Mouse (Mus musculus) T-helper 17 cell (primary cell): ENCODE measurements at regions not wholly inside any gene's neighbourhood (a gene's known extent, or its start where the extent isn't known, plus 50 kb on each side); places are given as distances from the start of the nearest gene placed in this dataset.

Experiments
- in situ Hi-C, 2 experiments: fragments of 300-600 bp; cut with MboI, MseI; formaldehyde crosslinking; loops; 1 replicate in 1 of 2; 2 replicates in 1 of 2; pipeline ENCODE4 v1.15.1; 2025; ENCODE audit warnings: high pct_unique_total_duplicates in 2 of 2

DNA sequence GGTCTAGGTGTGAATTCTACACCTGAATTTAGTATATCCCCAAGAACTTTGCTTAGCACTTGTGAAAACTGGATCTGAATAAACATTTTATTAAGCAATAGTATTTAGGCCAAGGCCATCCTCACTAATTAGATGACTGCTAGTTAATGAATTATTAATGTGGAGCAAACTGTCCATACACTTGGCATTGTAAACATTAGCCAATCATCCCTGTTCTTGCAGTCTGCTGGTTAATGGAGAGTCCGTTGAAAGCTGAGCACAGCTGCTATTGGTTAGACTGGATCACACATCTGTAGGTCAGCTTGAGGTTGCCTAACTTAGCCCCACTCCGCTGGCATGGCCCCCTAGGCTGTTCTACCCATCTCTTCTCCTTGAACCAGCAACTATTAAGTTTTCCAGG is 826.2 kb upstream of the 4930452B06Rik start:
- in situ Hi-C loops, result no loop called here

DNA sequence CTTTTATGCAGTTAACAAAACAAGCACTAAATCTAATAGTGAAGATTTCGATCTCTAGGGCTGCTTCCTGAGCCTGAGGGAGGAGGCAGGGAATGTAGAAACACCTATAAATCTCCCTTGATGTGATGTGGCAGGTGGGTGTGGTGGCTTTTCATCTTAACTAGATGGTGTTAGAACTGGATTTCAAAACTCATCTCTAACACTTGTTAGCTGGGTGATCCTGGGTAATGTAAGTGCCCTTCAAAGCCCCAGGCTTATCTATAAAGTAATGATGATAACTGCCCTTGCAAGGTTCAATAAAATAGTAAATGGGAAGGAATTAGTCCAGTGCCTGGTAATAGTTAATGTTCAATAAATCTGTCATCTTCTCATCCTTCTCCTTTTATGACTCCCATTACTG is 822.5 kb upstream of the 4930452B06Rik start:
- in situ Hi-C loops, result loop anchor here in 1 of 2 experiments (10.0 kb wide), 1 partner anchor 466 kb away; no protein-coding TSS in a partner anchor

DNA sequence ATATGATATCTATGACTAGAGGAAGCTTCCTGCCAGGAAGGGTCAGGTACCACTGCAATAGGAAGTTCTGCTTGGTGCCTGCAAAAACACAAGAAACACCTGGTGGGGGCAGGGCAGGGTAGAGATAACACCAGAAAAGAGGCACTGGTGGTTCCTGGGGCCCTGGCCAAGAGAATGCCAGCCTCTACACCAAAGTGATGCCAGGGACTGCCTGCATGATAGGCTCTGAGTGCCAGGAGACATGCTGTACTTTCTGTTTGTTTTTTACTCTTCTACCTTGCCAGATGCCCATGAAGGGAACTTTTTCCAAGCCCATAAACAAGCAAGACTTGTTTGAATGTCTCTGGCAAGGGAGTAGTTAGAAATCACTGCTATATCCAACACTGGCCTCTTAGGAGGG is 812.9 kb upstream of the 4930452B06Rik start:
- in situ Hi-C loops, result no loop called here

DNA sequence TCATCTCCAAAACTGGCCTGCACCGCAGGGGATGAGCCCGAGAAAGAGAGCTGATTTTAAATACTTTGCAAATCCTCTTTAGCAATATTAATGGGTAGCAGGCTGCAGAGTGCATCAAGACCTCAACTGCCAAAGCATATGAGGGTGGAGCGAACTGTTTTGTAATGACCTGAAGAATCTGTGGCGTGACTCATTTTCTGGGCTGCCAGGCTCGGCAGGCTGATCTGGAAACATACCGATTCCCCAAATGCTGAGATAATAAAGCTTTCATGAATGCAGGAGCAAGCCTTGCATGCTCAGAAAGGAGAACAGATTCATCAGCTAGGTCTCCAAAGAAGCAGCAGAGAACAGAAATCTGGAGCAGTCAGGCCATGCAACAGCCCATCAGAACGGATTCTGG is 809.1 kb upstream of the 4930452B06Rik start:
- in situ Hi-C loops, result no loop called here

DNA sequence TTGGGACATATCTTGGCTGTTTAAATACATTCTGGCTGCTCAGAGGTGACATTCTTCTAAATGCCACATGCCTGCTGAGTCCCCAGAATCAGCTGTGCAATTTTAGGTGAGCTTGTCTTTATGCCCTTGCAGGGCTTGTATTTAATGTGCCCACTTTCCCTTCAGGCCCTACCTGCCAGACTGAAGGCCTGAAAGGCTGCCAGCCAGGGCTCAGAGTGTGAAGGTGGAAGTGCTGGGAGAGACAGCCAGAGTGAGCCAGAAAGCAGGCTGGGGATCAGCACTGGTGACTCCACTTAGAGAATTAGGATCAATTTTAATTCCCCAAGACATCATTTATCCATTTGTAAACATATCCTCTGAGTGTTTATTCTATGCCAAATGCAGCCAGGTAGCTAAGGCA is 803.6 kb upstream of the 4930452B06Rik start:
- in situ Hi-C loops, result no loop called here

DNA sequence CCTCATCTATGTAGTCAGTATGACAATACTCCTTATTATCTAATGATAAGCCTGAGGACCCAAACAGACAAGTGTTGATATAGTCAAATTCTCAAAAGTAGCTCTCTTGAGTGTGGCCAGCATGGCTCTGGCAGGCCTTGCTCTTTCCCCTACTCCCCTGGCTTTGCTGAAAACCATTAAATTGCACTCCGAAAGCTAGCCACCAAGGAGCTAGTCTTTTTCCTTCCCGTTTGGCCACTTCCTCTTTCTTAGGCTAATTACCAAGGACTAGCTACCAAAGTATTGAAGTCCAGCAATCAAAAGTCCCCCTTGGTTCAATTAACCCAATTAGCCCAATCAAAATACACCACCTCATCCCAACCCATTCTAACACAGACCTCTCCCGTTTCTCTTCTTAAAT is 802.6 kb upstream of the 4930452B06Rik start:
- in situ Hi-C loops, result no loop called here

DNA sequence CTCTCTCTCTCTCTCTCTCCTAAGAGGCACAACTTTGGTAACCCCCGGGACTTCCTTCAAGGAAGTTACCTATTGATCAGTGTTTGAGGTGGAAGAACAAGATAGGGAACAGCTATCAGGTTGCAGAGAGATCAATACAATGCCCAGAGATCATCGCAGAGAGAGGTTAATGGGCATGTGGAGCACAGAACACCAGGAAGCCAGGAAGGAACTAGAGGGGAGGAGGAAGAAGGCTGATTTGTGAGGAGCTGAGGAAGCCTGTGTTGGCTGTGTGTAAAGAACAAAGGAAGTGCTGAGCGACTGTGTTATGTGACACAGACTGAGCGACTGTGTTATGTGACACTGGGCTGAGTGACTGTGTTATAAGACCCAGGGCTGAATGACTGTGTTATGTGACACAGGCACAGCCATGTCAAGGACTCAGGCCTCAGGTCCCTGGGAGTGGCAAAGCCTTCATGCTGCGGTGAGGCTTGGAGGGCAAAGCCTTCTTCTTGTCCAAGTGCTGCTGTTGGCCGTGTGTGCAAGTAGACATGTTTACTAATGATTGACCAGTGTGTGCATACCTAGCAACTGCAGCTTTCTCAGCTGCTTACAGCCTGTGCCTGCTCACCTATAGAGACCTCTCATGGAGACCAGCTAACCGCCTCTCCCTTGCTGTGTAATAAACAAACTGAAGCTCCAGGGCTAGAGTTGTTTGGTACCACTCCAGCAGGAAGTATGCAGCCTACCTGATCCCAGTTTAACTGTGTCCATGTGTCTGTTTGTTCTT is 801.8 kb upstream of the 4930452B06Rik start:
- in situ Hi-C loops, result no loop called here

DNA sequence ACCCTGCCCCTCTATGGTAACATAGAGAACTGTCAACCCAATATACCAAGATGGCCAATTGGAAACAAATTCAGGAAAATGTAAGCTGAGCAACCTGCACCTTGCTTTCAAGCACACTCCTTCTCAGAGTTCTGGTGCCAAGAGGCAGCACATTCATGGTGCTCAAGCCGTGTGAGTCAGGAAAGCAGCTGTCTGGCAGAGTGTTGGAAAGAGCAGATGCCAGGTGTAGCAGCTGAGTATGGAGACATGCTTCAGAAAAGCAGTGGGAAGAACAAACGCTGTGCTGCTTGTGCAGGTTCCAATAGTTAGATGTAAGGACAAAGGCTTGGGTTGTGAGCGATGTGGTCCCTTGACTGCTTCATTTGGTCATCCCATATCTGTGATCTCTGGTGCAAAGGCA is 794.0 kb upstream of the 4930452B06Rik start:
- in situ Hi-C loops, result no loop called here

DNA sequence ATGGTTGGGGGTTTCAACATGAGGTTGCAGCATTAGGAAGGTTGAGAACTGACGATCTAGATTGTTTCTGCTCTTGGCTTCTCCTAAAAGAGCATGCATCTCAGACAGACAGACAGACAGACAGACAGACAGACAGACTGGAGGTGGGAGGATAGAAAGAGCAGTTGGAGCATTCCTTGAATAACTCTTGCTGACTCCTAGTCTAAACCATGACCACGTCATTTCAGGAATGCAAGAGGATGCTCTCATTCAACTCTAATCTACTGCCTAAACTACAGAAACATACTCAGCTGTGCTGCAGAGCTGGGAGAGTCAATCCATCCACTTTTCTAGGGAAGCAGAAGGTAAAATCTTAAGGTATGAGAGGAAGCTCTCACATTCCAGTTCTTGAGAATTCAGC is 792.8 kb upstream of the 4930452B06Rik start:
- in situ Hi-C loops, result no loop called here

DNA sequence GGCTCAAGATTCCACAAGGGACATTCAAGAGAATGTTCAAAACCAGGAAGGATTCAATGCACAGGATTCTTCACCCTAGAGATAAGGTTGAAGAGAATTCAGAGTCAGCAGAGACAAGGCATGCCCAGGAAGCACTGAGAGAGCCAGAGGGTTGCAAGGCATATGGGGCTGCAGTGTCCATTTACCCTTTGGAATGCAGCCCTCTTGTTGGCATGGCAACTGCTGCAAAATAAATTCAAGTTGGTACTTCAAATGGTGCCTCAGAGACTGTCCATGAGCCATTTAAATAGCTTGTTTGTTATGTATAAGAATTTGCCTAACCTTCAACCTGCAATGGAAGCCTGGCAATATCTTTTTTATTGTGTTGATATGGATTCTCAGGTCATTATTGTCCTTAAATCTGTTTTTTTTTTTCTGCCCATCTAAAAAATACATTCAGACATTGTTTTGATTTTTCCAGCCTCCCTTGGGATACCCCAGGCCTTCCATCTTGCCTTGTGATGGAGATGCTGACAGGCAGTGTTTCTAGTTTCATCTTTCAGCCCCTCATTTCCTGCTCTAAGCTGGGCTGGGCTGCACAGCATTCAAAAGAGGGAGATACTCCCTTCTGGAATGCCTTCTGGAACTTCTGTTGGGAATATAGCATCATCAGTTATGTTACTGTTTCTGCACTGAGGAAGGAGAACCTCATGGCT is 791.9 kb upstream of the 4930452B06Rik start:
- in situ Hi-C loops, result no loop called here

DNA sequence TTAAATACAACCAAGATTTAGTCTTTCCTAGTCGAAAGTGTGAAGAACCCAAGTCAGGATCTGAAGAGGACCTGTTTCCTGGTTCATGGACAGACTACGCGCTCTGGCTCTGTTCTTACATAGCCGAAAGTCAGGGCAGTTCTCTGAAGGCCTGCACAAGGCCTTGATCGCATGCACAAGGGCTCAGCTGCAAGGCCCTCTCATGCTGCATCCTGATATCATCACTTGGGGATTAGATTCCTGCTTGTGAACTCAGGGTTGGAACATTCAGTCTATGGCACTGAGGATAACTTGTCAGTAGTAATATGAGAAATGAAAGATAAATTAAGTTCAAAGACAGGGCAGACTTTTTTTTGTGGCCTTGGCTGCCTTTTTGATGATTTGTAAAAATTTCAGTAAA is 789.9 kb upstream of the 4930452B06Rik start:
- in situ Hi-C loops, result no loop called here

DNA sequence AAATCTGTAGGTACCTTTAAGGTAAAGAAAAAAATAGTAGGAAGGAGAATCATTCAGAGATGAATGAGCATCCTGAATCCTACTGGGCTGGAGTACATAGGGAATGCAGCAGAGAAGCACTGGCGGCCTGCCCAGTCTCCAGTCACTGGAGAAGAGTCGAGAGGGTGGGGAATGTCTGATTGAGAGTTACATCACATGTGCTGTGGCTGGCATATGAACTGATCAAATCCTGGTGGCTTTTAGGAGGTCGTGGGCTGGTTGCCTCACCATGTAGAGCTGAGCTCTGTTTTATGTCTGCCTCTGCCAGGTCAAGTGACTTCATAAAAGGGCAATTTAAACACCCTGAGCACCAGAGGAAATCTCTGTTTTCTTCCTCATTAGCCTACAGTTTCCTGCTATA is 783.9 kb upstream of the 4930452B06Rik start:
- in situ Hi-C loops, result no loop called here

DNA sequence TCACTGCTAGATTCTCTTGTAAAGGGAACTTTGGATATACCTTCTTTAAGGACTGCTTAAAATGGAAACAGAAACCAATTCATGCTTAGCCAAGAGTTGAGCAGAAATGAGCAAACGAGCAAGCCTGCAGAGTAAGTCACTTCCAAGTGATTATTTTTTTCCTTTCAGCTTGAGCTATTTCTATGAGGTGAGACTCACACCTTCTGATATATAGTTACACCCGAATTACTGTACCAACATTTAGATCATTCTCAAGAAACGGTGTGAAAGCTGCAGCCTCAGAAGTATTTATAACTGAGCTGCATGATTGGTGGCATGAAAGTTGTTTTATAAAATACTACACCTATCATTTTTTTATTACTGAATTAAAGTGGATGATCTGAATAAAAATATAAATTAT is 771.9 kb upstream of the 4930452B06Rik start:
- in situ Hi-C loops, result no loop called here

DNA sequence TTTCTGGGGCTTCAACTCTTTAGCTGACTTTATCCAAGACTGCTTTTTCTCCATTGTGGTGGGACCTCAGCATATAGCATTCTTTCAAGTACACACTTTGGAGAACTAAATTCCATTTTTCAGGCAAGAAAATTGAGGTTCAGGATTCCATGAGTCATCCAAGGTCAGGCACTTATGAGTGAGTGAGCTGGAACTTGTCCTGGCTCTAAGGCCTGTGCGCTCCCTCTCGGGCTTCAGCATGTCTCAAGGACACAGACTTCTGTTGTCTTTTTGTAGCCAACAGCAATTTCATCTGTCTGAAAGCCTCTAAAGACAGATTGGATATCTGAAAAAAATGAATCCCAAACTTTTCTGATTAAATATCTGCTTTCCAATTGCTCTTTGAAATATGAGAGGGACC is 769.1 kb upstream of the 4930452B06Rik start:
- in situ Hi-C loops, result no loop called here

DNA sequence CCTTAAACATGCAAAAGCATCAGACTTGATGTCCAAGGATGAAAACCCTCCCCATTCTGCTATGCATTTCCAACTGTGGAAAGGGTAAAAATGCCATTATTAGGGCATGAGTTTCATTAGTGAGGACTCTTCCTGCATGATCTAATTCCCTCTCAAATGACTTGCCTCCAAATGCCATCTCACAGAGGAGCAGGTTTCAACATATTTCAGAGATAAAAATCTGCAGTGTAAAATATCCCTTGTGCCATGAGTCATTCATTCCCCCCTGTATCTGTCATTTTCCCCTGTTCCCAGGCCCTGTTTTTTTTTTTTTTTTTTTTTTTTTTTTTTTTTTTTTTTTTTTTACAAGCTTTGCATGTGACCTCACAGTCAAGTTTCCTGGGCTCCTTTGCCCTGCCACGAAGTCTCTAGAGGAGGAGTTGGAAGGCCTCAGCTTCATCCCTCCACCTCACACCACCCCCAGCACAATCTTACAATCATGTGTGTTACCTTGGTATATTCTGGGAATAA is 767.1 kb upstream of the 4930452B06Rik start:
- in situ Hi-C loops, result no loop called here

DNA sequence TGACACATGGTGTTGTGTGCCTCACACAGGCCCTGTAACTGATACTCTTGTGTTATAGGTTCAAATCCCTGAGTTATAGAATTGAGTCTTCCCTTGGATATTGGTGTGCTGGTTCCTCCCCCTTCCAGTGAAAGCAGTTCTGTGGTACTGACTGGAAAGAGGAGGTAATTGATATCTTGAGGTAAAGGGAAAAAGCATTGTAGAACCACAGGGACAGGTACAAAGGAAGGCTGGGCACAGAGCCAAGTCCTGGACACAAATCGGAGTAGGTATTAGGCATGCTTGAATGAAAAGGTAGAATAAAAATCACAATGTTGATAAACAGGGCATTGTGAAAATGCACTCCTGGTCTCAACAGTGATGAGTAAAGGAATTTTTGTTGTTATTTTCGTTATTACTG is 765.8 kb upstream of the 4930452B06Rik start:
- in situ Hi-C loops, result no loop called here

DNA sequence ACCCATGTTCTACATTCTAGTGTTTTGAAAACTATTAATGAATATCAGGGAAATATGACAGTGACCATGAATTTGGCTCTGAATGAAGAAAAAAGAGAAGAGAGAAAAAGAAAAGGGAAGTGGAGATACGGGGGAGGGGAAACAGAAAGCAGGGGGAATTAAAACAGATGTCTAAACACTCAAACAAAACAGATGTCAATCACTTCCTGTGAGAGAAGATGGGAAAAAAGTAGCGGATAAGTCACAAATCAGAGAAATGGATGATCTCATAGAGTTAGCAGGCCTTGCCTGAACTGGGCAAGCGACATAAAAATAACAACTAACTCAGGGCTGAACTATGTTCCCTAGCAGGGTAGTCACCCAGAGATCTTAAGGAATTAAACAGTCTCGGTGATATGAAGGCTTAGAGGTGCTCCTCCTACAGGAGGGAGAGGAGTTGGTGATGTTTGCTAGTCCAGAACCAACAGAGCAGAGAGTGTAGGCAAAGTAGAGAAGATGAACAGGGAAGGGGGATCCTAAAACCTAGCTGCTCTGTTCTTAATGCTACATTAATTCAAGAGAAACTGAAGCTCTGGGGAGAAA is 745.9 kb upstream of the 4930452B06Rik start:
- in situ Hi-C loops, result no loop called here

DNA sequence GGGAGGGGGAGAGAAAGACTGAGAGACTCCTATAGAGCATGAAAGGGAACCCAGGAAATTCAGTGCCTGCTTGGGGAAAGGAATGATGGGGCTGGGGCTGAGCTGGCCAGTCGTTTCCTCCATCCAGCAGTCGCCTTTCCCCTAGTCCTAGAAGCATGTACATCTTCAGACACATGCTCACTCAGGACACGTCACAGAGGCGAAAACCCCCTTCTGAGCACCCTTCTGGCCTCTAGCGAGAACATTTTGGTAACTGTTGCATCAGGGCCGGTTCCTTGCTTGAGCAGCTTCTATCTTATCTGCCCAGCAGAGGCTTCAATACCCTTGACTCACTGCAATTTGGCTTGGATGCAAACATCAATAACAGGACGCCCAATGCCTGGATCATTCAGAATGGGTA is 737.6 kb upstream of the 4930452B06Rik start:
- in situ Hi-C loops, result no loop called here

DNA sequence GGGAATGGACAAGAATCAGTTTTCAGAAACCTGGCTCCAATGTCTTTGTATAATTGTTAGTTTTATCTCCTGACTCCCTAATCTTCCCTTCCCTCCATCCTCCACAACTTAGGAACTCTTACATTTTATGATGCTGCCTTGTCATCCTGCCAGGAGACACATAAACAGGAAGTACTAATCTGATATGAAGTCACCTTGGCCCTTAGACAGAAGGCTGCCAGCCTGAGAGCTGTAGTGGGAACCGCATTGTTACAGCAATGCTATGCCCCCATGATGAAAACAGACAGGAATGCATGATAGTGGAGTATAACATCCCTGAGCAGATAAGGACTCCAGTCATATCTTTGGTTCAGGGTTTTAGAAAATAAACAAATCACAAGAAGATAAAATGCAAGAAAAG is 734.8 kb upstream of the 4930452B06Rik start:
- in situ Hi-C loops, result no loop called here

DNA sequence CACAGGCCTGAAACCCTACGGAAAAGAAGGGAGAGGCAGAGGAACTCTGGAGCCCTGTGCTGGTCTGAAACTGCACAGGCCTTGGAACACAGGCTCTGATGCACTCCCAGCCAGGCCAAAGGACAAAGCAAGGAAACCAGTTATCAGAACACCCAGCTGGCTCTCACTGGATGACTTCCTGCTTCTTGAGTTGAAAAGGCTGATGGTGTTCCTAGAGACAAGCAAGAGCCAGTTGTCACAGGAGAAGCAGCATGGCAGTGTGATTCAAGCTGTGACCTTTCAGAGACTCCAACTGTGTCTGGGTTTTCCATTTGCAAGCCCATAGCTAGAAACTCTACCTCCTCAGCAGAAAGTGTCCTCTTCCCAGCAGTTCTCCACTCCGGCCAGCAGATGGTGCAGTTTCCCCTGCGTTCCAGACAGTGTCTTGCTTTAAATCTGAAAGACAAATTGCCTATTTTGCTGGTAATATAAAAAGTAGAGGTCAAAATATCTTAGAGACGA is 727.3 kb upstream of the 4930452B06Rik start:
- in situ Hi-C loops, result loop anchor here in 1 of 2 experiments (10.0 kb wide), 1 partner anchor 1911 kb away; no protein-coding TSS in a partner anchor

DNA sequence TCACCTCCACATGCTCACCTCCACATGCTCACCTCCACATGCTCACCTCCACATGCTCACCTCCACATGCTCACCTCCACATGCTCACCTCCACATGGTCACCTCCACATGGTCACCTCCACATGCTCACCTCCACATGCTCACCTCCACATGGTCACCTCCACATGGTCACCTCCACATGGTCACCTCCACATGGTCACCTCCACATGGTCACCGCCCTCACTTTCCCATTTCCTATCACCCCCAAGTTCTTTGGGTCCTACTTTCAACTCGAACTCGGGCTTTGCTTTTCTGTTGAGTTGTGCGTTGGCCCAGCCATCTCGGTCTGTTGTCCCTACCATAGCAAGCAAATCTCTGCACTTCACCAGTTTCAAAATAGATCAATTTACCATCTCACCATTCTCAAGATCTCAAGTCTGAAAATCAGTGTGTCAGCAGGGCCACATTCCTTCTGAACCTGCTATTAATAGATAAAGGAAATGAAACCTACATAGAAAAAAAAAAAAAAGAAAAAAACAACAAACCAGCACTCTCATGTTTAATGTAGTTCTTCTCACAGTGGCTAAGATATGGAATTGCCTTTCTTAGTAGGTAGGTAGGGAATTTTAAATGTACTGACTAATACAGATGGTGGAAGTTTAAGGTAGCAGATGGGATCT is 724.0 kb upstream of the 4930452B06Rik start:
- in situ Hi-C loops, result loop anchor here in 1 of 2 experiments (10.0 kb wide), 1 partner anchor 1915 kb away; no protein-coding TSS in a partner anchor

DNA sequence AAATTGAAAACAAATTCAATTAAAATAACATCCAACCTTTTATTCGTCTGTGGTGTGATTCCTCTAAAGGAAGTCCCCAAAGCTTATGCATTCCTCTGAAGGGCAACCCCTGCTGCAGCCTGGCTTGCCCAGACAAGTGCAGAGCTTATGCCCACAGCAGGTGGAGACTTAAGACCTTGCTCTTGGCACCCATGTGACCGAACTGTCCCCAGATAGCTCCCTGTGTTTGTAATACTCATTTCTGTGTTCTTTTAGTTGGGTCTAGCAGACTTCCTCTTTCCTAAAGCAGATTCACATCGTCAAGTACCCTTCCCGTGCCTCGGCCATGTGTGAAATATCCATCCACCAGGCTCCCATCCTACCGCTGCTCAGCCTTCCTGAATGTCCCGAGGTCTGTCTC is 723.1 kb upstream of the 4930452B06Rik start:
- in situ Hi-C loops, result no loop called here
